Mouse (Mus musculus) gastrocnemius, adult 2 months (tissue): Measurements from ENCODE around the gene Fgfr2. TPM values are rescaled to one million over a fixed set of nuclear protein-coding genes. Genes with fewer than 3 reads are reported as not detected.

Experiments
- DNase-seq: peaks from one replicate; pipeline ENCODE4 v3.0.0; 2022
- H3K27ac ChIP-seq: fragments of 200-600 bp; 2 replicates; pipeline ENCODE4 v1.8.1; 2022; ENCODE audit warnings: mild to moderate bottlenecking
- H3K4me3 ChIP-seq: fragments of 200-600 bp; 2 replicates; pipeline ENCODE4 v1.8.1; 2022; ENCODE audit warnings: mild to moderate bottlenecking, moderate library complexity
- CTCF ChIP-seq: fragments of 200-600 bp; IDR thresholded peaks from 2 replicates; pipeline ENCODE4 v1.8.1; 2022; ENCODE audit warnings: antibody characterized with exemption, mild to moderate bottlenecking, moderate library complexity
- intact Hi-C: fragments of 180-260 bp; cut with DNase I; formaldehyde crosslinking; loops from one replicate; pipeline ENCODE4 v1.15.1; 2025
- total RNA-seq, 2 experiments: library from RNA; stranded (reverse); gene quantifications; 2 replicates each; pipeline ENCODE4 v1.2.3; 2021

The Fgfr2 gene
- total RNA-seq, 2 experiments from 2014 or later = 0.15 to 0.33 TPM

DNA sequence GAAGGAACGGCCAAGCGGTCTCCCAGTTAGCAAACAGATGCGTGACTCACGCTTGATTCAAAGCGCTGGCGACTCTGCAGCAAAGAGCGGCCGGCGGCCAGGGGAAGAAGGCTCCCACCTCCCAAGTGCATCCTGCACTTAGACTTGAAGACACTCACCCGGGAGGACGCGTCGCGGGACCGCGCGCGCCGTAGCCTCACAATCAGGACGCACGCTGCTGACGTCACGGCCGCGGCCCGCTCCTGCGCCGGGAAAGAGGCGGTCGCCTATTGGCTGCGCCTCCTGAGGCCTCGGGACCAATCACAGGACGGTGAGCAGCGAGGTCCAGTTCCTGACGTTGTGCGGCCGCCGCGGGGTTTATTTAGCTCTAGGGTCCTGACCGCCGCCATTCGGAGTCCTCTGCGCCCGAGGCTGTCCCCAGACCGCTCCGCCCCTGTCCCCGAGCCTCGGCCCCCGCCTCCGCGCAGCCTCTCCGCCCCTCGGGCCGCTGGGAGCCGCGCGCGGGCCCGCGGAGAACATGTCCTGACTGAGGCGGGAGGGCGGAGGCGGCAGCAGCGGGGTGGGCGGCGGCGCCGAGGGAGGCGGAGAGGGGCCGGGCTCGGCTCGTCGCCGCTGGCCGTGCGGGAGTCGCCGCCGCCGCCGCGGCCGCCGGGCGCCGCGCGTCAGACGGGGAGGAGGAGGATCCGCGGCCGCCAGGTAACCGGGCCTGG is 192.1 kb downstream of the Fgfr2 start, which contains the start of gene Zranb1:
TSS of gene Zranb1 (plus strand) at position 293 of the 710 bp plus-strand sequence.
- peak within 1 kb of the TSS; percentile 95 for H3K4me3 ChIP-seq
- TF ChIP-seq CTCF = no peak

GRCm38 (mm10) chr7:132930055-132930454 is 193.1 kb downstream of the Fgfr2 start:
- H3K4me3 ChIP-seq = peak overlapping the region; percentile 95
- H3K27ac ChIP-seq = peak overlapping the region; percentile 99
- DNase-seq = peak; percentile 23
- peak; percentile 44 for TF ChIP-seq CTCF
- intact Hi-C loops = loop anchor here (2.0 kb wide), 1 partner anchor 67 kb away; no protein-coding TSS in a partner anchor

More for the DNA sequence above, 192.1 kb downstream of the Fgfr2 start, which contains the start of gene Zranb1:
- intact Hi-C loops = loop anchor here (2.0 kb wide), 1 partner anchor 66 kb away; no protein-coding TSS in a partner anchor
- H3K27ac ChIP-seq = peak within 1 kb of the TSS; percentile 99
- DNase-seq = peak; percentile 99

DNA sequence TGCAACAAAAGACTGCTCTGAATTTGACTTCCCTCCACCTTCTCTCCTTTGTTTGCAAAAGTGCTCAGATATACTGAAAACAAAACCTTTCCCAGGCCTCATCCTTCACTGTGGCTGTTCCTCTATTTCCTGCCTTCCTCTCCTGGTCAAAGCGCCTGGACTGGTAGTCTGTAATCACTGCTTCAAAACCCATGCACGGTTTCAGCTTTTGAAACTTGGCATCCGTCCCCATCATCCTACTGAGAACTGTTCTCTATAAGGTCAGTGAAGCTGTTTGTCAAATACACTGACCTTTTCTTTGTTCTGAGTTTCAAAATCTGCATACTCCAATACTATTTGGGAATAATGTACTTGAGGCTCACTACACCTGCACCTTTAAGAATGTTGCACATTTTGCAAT is 195.9 kb downstream of the Fgfr2 start:
- DNase-seq = no peak
- Histone ChIP-seq H3K4me3 (no peak overlapping the region), H3K27ac (no peak overlapping the region)
- intact Hi-C loops = loop anchor here (5.0 to 10.0 kb wide), 2 partner anchors 35 to 52 kb away; no protein-coding TSS in a partner anchor
- TF ChIP-seq CTCF = no peak

- H3K4me3 ChIP-seq = no peak overlapping the region
- no peak overlapping the region for H3K27ac ChIP-seq
- intact Hi-C loops = loop anchor here (5.0 to 10.0 kb wide), 2 partner anchors 33 to 50 kb away; no protein-coding TSS in a partner anchor
- no peak for DNase-seq
- TF ChIP-seq CTCF = no peak
Measured at GRCm38 (mm10) chr7:132925227-132925626, 197.9 kb downstream of the Fgfr2 start.

- no peak for DNase-seq
- no peak for TF ChIP-seq CTCF
- no peak overlapping the region for H3K27ac ChIP-seq
- intact Hi-C loops = loop anchor here (10.0 kb wide), 1 partner anchor 47 kb away; no protein-coding TSS in a partner anchor
- H3K4me3 ChIP-seq = no peak overlapping the region
Measured at GRCm38 (mm10) chr7:132921971-132922370, 201.2 kb downstream of the Fgfr2 start.

GRCm38 (mm10) chr7:132903796-132904195 is 219.4 kb downstream of the Fgfr2 start:
- intact Hi-C loops = no loop called here
- Histone ChIP-seq H3K4me3 (no peak overlapping the region), H3K27ac (no peak overlapping the region)

DNA sequence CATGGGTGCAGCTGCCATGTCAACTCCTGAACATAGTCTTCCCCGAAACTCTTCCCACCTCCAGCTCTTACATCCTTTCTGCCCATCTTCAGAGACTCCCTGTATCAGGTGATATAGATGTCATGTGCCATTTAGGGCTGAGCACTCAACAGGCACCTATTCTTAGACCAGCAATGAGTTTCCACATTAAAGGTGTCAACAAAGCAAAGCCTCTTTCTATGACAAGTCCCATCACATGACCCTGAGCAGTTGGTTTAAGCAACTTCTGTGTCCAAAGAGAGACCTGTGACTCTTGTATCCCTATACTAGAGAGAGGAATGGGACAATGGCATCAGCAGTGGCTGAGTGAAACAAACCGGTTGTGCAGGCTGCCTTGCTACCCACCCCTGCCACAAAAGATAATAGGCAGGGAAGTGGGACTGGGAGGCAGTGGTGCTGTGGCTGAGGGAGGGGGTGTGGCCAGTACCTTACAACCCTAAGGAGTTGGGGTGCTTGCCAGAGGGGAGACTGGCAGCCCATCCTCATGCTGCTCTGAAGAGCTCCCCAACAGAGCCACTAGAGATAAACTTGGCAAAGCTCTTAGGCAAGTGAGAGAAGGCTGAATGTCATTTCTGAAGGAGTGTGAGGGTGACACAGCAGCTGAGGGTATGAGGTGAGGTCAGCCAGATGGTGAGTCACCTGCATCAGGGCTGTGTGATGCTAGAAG is 222.2 kb downstream of the Fgfr2 start:
- DNase-seq = no peak
- intact Hi-C loops = no loop called here

More at GRCm38 (mm10) chr7:132903796-132904195, 219.4 kb downstream of the Fgfr2 start:
- TF ChIP-seq CTCF = peak; percentile 20; the same call in 1 of the 2 replicates
- DNase-seq = no peak

GRCm38 (mm10) chr7:132898234-132898633 is 224.9 kb downstream of the Fgfr2 start:
- TF ChIP-seq CTCF = peak; percentile 76
- intact Hi-C loops = loop anchor here (1.0 kb wide), 1 partner anchor 242 kb away; no protein-coding TSS in a partner anchor
- peak; percentile 24 for DNase-seq
- H3K27ac ChIP-seq = no peak overlapping the region
- H3K4me3 ChIP-seq = no peak overlapping the region

More for the DNA sequence above, 222.2 kb downstream of the Fgfr2 start:
- Histone ChIP-seq H3K27ac (no peak overlapping the region), H3K4me3 (no peak overlapping the region)
- no peak for TF ChIP-seq CTCF

DNA sequence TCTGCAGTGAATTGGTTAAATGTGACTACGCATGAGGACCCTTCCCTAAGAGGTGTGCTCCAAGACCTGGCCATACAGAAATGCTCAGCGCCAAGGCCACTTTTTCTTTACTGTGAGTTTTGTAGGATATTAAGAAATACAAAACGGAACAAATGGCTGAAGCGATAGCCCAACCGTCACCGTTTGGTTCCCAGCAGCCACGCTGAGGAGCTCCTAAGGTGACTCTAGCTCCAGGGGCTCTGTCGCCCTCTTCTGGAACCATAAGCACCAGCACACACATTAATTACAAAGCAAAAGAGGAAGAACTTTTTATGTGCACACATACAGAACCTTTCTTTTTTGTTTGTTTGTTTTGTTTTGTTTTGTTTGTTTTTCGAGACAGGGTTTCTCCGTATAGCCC is 225.9 kb downstream of the Fgfr2 start:
- peak; percentile 28; the same call in 1 of the 2 replicates for TF ChIP-seq CTCF
- intact Hi-C loops = no loop called here
- Histone ChIP-seq H3K27ac (no peak overlapping the region), H3K4me3 (no peak overlapping the region)
- DNase-seq = no peak

DNA sequence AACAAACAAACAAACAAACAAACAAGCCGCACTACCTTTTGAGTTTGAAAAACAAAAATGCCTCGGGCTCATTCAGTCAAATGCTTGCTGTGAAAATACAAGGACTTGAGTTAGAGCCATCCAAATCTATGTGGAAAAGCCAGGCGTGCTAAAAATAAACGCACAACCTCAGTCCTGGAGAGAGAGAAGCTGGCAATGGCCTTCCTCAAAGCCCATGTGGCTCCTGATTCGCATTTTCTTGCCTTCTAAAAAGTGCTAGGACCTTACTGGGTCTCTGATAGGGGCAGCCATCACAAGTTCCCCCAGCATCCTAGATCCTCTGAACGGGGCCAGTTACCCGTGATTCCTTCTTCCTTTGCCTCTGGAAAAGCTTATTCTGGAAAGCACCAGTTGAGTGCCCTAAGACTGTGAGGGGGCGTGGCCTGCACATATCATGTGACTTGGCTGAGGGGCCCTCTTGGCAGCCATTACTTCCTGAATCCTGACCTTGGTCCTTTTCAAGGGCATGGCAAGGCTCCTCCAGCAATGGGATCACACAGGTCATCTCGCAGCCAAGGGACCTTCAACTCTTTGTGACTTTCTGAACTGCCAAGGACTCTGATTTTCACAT is 226.8 kb downstream of the Fgfr2 start:
- Histone ChIP-seq H3K4me3 (no peak overlapping the region), H3K27ac (peak overlapping the region; percentile 81)

DNA sequence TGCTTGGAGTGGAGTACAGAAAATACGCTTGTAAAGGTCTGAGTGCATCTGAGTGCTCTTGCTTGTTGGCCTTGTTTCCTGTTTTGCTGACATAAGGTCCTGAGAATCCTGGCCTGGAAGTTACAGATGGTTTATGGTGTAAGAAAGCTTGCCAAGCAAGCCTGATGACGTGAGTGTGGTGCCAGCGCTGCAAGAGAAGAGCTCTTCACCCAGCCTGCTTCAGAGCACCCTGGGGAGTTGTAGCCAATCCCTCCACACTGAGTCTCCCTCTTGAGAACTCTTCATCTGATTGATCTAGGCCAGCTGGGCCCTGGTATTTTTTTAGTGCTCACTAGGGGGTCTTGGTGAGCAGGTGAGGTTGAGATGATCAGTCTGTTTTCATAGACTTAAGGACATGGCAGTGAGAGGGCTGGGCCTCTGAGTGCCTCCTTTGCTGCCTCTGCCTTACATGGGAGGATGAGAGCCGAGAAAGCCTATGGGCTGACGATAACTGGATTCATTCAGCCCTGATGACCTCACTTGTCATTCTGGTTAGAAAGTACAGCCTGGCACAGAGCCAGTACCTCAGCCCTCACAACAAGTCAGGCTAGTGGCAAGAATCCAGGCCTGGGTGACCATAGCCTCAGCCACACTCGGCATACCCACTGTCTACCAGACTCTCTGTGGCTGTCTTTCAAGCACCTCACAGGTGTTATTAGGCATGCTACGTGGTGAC is 228.2 kb downstream of the Fgfr2 start:
- intact Hi-C loops = loop anchor here (5.0 kb wide), 2 partner anchors 32 to 78 kb away; no protein-coding TSS in a partner anchor
- TF ChIP-seq CTCF = no peak
- DNase-seq = peak; percentile 66
- Histone ChIP-seq H3K27ac (peak overlapping the region; percentile 81), H3K4me3 (no peak overlapping the region)

More for the DNA sequence above, 226.8 kb downstream of the Fgfr2 start:
- intact Hi-C loops = no loop called here
- no peak for TF ChIP-seq CTCF
- DNase-seq = peak; percentile 34

DNA sequence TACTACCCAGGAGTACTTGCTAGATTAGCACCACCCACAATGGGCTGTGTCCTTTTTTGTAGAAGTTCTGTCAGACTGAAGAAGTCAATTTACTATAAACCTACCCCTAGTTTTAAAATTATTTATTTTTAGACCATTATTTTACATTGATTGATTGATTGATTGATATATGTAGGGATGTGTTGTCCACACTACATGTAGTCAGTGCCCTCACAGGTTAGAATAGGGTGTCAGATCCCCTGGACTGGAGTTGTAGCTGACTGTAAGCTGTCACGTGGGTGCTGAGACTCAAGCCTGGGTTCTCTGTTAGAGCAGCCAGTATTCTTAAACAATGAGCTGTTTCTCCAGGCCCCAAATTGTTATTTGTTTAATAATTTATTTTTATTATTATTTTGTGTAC is 229.8 kb downstream of the Fgfr2 start:
- intact Hi-C loops = loop anchor here (5.0 kb wide), 2 partner anchors 34 to 76 kb away; no protein-coding TSS in a partner anchor
- DNase-seq = no peak
- no peak for TF ChIP-seq CTCF
- no peak overlapping the region for H3K27ac ChIP-seq
- no peak overlapping the region for H3K4me3 ChIP-seq
